Mouse (Mus musculus) embryonic facial prominence, embryonic 11.5 days (tissue): ENCODE results near the gene Dpf3. TPM values are rescaled to one million over a fixed set of nuclear protein-coding genes. Genes with fewer than 3 reads are reported as not detected.

Experiments used
- ATAC-seq: fragments of 200-750 bp; cut with Nextera tagmentation; replicated peaks from 2 replicates; pipeline ENCODE4 v1.8.0; 2017; ENCODE audit warnings: low read depth; ENCODE audit not compliant: insufficient number of reproducible peaks, low FRiP score, low TSS enrichment
- DNase-seq: peaks from one replicate; pipeline ENCODE4 v3.0.0-alpha.2; 2015; ENCODE audit warnings: low spot score
- H3K27ac ChIP-seq: fragments of 300-500 bp; sonication (generic); replicated peaks from 2 replicates; pipeline ENCODE4 v1.5.1; 2014; ENCODE audit warnings: mild to moderate bottlenecking, low read depth, low read length, control low read depth
- H3K27me3 ChIP-seq: fragments of 300-500 bp; sonication (generic); 2 replicates; pipeline ENCODE4 v1.6.1; 2014; ENCODE audit warnings: mild to moderate bottlenecking, low read length, moderate library complexity, mixed read lengths; ENCODE audit not compliant: control insufficient read depth, insufficient read depth
- H3K36me3 ChIP-seq: fragments of 300-500 bp; sonication (generic); replicated peaks from 2 replicates; pipeline ENCODE4 v1.6.1; 2014; ENCODE audit warnings: low read depth, mild to moderate bottlenecking, low read length, moderate library complexity, mixed read lengths; ENCODE audit not compliant: control insufficient read depth, insufficient read depth
- H3K4me1 ChIP-seq: fragments of 300-500 bp; sonication (generic); 2 replicates; pipeline ENCODE4 v1.6.1; 2014; ENCODE audit warnings: low read length, mixed read lengths; ENCODE audit not compliant: control insufficient read depth, insufficient read depth
- H3K4me2 ChIP-seq: fragments of 300-500 bp; sonication (generic); 2 replicates; pipeline ENCODE4 v1.6.1; 2014; ENCODE audit warnings: low read depth, mild to moderate bottlenecking, control low read depth, low read length, moderate library complexity
- H3K4me3 ChIP-seq: fragments of 300-500 bp; sonication (generic); 2 replicates; pipeline ENCODE4 v1.5.1; 2014; ENCODE audit warnings: low read depth, low read length, control low read depth
- H3K9ac ChIP-seq: fragments of 300-500 bp; sonication (generic); replicated peaks from 2 replicates; pipeline ENCODE4 v1.6.1; 2014; ENCODE audit warnings: mild to moderate bottlenecking, control low read depth, low read length
- H3K9me3 ChIP-seq: fragments of 300-500 bp; sonication (generic); replicated peaks from 2 replicates; pipeline ENCODE4 v1.6.1; 2016; ENCODE audit warnings: mild to moderate bottlenecking, low read length, inconsistent platforms, mixed read lengths; ENCODE audit not compliant: control insufficient read depth
- WGBS: fragments of 180-500 bp; shearing (Covaris S2); extraction: QIAGEN DNeasy Blood & Tissue Kit; methylation state at CpG from one replicate; pipeline ENCODE4 v1.1.7; 2014; 5-methylcytosine and 5-hydroxymethylcytosine counted together
- polyA plus RNA-seq: library from polyadenylated mRNA; unstranded; fragments of >200 nt; fragmentation: Nextera tagmentation; extraction: Ambion mirVana; gene quantifications from 2 replicates; pipeline ENCODE4 v1.2.1, GENCODE M21; 2014

Dpf3 gene
- polyA plus RNA-seq, 1 experiment from 2014 or later = 2.0 TPM

DNA sequence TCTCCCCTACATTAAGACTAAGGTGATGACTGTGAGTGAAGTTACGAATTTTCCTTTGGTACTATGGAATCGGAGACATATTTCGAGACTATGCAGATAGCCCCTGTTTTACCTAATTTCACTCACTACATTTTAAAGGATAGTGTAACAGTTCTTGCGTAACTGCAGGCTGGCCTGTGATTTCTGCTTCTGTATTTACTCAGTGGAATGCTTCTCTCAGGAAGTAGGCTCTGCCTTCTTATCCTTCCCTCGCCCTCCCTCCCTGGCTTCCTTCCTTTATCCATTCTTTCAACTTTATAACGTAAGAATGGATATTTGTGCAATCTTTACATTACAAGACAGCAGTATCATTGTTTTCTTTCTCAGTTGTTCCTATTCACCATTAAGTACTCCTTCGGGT, 266.6 kb downstream of the Dpf3 start:
- Histone ChIP-seq H3K27me3 (no peaks in the 10 kb centered on the region), H3K4me2 (no peak overlapping the region), H3K4me3 (no peak overlapping the region), H3K9me3 (no peaks in the 10 kb centered on the region), H3K36me3 (no peaks in the 10 kb centered on the region), H3K9ac (no peak overlapping the region), H3K27ac (no peak overlapping the region), H3K4me1 (no peaks in the 10 kb centered on the region)
- 83% methylated on average over 7 of the region's 7 CpGs for WGBS
- ATAC-seq (no peak), DNase-seq (no peak)

DNA sequence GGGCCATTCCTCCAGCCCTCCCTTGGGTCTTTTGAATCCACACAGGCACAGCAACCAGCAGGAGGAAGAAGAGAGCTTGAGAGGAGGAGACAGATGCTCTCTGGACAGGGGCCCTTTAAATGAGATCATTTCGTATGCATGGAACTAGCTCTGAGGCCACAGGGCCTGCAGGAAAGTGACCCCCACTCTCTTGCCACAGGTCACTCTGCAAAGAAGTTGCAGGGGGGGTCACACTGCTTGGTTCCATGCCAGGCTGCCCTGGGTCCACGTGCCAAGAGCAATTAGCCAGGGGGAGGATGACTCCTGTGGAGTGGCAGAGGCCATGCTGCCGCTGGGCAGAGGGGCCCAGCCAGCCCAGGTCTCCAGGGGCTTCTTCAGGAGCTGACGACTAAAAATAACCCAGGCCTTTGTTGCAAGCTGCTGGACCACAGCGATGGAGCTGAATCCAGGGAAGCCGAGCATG, 273.6 kb downstream of the Dpf3 start:
- Histone ChIP-seq H3K36me3 (no peaks in the 10 kb centered on the region), H3K27ac (no peak overlapping the region), H3K4me3 (no peak overlapping the region), H3K27me3 (no peaks in the 10 kb centered on the region), H3K9me3 (no peaks in the 10 kb centered on the region), H3K4me1 (no peaks in the 10 kb centered on the region), H3K9ac (no peak overlapping the region; the same call in 1 of the 2 replicates), H3K4me2 (no peak overlapping the region)
- ATAC-seq (no peak), DNase-seq (no peak)
- 18% methylated on average over 6 of the region's 6 CpGs for WGBS

DNA sequence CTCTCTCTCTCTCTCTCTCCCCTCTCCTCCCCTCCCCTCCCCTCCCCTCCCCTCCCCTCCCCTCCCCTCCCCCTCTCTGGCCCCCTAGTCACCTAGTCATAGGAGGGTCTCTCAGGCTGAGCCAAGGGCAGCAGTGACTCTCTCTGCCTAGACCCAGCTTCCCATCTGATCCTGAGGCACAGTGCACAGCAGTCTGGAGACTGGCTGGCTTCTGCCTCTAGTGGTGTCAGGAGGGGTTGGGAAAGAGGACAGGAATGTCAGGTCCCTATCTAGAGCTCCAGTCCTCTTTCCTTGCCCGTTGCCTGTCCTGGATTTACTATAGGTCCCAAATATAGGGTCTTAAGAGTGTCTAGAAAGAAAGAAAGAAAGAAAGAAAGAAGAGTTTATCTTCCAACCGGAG, 275.5 kb downstream of the Dpf3 start:
- DNase-seq (no peak), ATAC-seq (no peak)
- Histone ChIP-seq H3K27ac (no peak overlapping the region), H3K4me2 (no peak overlapping the region), H3K4me3 (no peak overlapping the region), H3K9me3 (no peaks in the 10 kb centered on the region), H3K4me1 (no peaks in the 10 kb centered on the region), H3K9ac (no peak overlapping the region), H3K27me3 (no peaks in the 10 kb centered on the region), H3K36me3 (no peaks in the 10 kb centered on the region)
- 70% methylated on average over 2 of the region's 2 CpGs for WGBS

DNA sequence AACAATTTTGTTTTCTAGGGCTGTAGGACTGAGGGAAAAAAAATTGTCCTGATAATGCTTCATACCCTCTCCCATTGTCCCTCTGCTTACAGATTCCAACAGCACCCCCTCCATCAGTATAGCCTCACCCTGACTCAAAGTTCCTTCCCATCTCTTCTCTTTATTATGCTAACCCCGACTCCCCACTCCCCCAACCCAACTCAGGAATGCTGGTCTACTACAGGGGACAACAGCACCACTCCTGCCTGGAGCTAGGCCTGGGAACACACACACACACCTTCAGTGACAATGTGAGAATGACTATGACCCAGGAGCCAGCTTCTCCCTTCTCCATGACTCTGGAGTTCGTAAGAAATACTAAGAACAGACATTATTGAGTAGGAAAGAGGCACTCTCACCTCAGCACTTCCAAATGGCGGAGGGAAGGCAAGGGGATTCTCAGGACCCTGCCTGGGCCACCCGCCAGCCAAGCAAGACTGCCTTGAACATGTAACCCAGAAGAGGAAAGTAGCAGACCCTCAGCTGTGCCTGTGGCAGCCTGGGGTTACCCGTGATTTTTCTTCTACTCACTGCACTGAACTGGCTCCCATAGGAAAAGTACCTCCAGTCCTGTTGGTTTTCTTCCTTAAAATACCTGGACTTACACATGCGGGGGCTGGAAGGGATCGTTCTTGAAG, 276.2 kb downstream of the Dpf3 start:
- ATAC-seq (no peak), DNase-seq (no peak)
- Histone ChIP-seq H3K4me1 (no peaks in the 10 kb centered on the region), H3K9me3 (no peaks in the 10 kb centered on the region), H3K4me3 (no peak overlapping the region), H3K27ac (no peak overlapping the region), H3K27me3 (no peaks in the 10 kb centered on the region), H3K4me2 (no peak overlapping the region), H3K36me3 (no peaks in the 10 kb centered on the region), H3K9ac (no peak overlapping the region)
- 69% methylated on average over 7 of the region's 7 CpGs for WGBS

DNA sequence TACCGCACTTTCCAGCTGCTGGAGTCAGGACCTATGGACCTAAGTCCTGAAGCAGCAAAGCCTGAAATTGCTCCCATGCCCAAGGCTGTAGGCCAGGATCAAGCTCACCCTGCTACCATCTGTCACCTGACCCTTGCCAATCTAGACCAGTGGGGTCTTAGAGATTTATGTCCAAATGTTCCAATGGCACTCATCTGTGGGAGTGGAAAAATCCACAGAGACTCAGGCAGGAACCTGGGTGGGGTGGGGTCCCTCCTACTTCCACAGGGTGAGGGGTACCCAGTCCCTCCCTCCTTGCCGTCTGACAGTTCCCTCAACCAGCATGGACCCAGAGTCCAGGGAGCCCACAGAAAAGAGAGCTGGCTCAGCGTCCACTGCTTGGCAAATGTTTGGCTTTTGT, 276.8 kb downstream of the Dpf3 start:
- ATAC-seq = no peak
- no peaks in the 10 kb centered on the region for H3K27me3 ChIP-seq
- no peaks in the 10 kb centered on the region for H3K4me1 ChIP-seq
- H3K9me3 ChIP-seq = no peaks in the 10 kb centered on the region
- no peak overlapping the region for H3K4me2 ChIP-seq
- H3K9ac ChIP-seq = no peak overlapping the region
- no peaks in the 10 kb centered on the region for H3K36me3 ChIP-seq
- no peak for DNase-seq
- no peak overlapping the region for H3K4me3 ChIP-seq
- H3K27ac ChIP-seq = no peak overlapping the region
- 79% methylated on average over 3 of the region's 3 CpGs for WGBS

DNA sequence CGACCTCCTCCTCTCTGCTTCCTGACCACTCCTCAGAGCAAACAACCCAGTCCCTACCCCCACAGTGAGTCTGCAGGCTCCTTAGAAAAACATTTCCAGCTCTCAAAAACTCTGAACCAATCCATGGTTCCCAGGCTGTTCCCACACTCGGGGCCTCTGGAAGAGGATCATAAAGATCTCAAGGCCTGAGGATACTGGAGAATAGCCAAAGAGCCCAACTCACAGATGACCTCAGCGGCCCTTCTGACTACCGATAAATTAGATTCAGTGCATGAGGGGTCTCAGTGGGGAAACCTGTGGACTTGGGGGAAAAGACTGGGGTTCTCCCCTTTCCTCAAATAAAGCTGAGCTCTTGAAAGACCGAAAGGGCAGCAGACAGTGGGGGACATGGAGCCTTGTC, 277.2 kb downstream of the Dpf3 start:
- no peak for ATAC-seq

DNA sequence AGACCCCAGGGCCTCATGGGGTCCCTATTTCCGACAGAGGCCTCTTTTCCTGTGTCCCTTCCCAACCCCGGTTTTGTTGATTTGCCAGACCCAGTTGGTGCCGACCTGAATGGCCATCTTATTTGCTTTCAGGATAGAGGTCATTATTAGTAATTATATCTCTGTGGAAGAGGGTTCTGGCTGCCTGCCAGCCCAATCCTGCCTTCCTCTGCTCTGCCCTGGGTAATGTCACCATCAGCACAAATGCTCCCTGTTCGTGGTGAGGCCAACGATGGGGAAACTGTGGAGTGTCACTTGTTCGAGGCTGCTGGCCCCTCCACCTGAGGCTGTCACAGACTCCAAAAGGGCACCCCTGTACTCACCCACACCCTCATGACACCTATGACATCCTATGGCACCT, 278.1 kb downstream of the Dpf3 start:
- Histone ChIP-seq H3K27me3 (no peaks in the 10 kb centered on the region), H3K9ac (no peak overlapping the region), H3K4me1 (no peaks in the 10 kb centered on the region), H3K4me3 (no peak overlapping the region), H3K27ac (no peak overlapping the region), H3K36me3 (no peaks in the 10 kb centered on the region), H3K9me3 (no peaks in the 10 kb centered on the region), H3K4me2 (no peak overlapping the region)
- ATAC-seq (no peak), DNase-seq (no peak)
- WGBS = 45% methylated on average over 6 of the region's 6 CpGs

More for the DNA sequence above, 277.2 kb downstream of the Dpf3 start:
- Histone ChIP-seq H3K4me1 (no peaks in the 10 kb centered on the region), H3K4me3 (no peak overlapping the region), H3K36me3 (no peaks in the 10 kb centered on the region), H3K4me2 (no peak overlapping the region), H3K27ac (no peak overlapping the region), H3K27me3 (no peaks in the 10 kb centered on the region), H3K9me3 (no peaks in the 10 kb centered on the region), H3K9ac (no peak overlapping the region)
- WGBS = 60% methylated on average over 5 of the region's 5 CpGs
- no peak for DNase-seq

DNA sequence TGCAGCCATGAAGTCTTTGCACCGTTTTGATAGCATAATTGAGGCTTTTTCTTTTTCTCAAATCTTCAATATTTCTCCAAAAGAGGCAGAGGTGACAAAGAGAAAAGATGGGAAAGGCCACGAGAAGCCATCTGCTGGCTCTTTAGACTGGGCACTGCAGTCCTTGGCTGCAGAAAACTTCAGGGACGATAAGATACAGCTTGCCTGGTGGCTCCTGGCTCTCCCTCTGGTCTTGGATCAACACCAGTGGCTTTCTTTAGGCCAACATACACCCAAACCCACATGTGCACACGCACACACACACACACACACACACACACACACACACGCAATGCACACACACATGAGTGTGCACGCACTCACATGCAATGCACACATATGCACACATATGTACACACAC, 278.7 kb downstream of the Dpf3 start:
- no peak for DNase-seq
- Histone ChIP-seq H3K9ac (no peak overlapping the region), H3K4me3 (no peak overlapping the region), H3K27ac (no peak overlapping the region), H3K27me3 (no peaks in the 10 kb centered on the region), H3K9me3 (no peaks in the 10 kb centered on the region), H3K4me2 (no peak overlapping the region), H3K4me1 (no peaks in the 10 kb centered on the region), H3K36me3 (no peaks in the 10 kb centered on the region)
- ATAC-seq = no peak
- 67% methylated on average over 6 of the region's 6 CpGs for WGBS
